Mouse (Mus musculus) small intestine, adult 2 months (tissue): ENCODE measurements at regions not wholly inside any gene's neighbourhood (a gene's known extent, or its start where the extent isn't known, plus 50 kb on each side); places are given as distances from the start of the nearest gene placed in this dataset.

Experiments
- H3K27ac ChIP-seq: fragments of 200-500 bp; 2 replicates; pipeline ENCODE4 v1.5.1; 2012; ENCODE audit warnings: low read depth, low read length, control low read depth, inconsistent platforms; ENCODE audit not compliant: insufficient read depth
- H3K27me3 ChIP-seq: fragments of 200-500 bp; 2 replicates; pipeline ENCODE4 v1.6.1; 2012; ENCODE audit warnings: mild to moderate bottlenecking, moderate library complexity, low read length, inconsistent platforms; ENCODE audit not compliant: control insufficient read depth, insufficient read depth
- H3K36me3 ChIP-seq: fragments of 200-500 bp; 2 replicates; pipeline ENCODE4 v1.6.1; 2012; ENCODE audit warnings: mild to moderate bottlenecking, low read length, control low read depth, inconsistent platforms; ENCODE audit not compliant: control insufficient read depth, insufficient read depth
- H3K4me1 ChIP-seq: fragments of 200-500 bp; 2 replicates; pipeline ENCODE4 v1.6.1; 2012; ENCODE audit warnings: low read length, inconsistent platforms, mixed read lengths; ENCODE audit not compliant: control insufficient read depth, insufficient read depth, insufficient read length
- H3K4me3 ChIP-seq: fragments of 200-500 bp; 2 replicates; pipeline ENCODE4 v1.5.1; 2012; ENCODE audit warnings: low read depth, mild to moderate bottlenecking, control low read depth, inconsistent platforms, low read length, moderate library complexity
- CTCF ChIP-seq: fragments of 200-500 bp; IDR thresholded peaks from 2 replicates; pipeline ENCODE4 v1.5.1; 2012; ENCODE audit warnings: low read depth, mild to moderate bottlenecking, control low read depth, inconsistent platforms, low read length, moderate library complexity, mixed read lengths; ENCODE audit not compliant: insufficient replicate concordance, insufficient read length; ENCODE audit errors: extremely low read depth
- POLR2A ChIP-seq: fragments of 200-500 bp; IDR thresholded peaks from 2 replicates; pipeline ENCODE4 v1.6.1; 2012; ENCODE audit warnings: low read depth, mild to moderate bottlenecking, control low read depth, inconsistent platforms, low read length, moderate library complexity
- WGBS: fragments of 180-500 bp; shearing (Covaris S2); methylation state at CpG from one replicate; pipeline ENCODE4 v1.1.7; 2018; 5-methylcytosine and 5-hydroxymethylcytosine counted together

DNA sequence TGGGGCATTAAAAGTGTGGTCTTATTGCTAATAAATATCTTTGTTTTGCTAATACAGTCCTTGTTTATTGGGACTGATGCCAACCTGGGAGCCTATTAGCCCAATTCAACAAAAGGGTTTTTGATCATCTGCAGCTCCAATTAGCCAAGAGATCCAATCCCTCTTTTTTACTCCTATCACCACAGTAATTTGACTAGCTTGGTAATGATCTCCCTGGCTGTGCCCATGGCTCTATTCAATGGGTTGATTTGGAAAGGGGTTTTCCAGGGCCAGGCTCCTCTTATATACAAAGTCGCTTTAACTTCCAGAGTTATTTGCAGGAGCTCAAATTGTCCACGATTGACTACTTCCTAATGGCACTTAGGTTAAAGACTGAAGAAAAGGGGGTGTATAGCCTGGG is 145.1 kb upstream of the Adra1b start:
- Histone ChIP-seq H3K36me3 (no peaks in the 10 kb centered on the region), H3K4me3 (no peak overlapping the region), H3K27ac (no peak overlapping the region), H3K27me3 (no peaks in the 10 kb centered on the region), H3K4me1 (no peaks in the 10 kb centered on the region)
- 58% methylated on average over 2 of the region's 2 CpGs for WGBS
- TF ChIP-seq CTCF (no peak), POLR2A (no peak)

DNA sequence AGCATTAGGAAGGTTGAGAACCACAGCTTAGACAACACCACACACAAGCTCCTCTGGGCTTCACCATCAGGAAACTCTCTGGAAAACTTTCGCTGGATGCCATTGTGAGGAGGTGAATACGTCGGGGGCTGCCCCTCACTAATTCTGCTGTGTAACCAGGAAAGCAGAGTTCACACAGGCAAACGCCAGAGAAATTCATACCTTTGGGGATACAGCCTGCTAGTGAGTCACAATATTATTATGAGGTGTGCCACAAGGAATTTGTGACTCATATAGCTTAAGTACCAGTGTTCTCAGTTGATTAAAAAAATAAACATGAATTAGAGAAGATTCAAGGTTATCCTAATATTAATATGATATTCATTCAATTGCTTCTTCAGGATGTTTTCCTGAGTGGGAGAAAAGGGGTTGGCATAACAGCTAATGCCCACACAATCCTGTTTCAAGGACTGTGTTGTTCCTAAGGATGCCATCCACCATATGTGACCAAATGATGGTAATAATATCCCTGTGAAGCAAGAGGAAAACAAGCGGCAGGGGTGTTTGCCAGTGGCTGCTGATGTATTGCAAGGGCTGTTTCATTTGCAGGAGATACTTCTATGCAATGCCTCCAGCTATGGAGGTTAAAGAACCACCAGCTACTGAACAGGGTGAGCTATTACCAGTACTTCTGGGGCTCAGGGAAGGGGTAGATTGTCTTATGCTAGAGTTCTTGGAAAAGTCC is 148.4 kb upstream of the Adra1b start:
- no peak for TF ChIP-seq CTCF
- no peak for TF ChIP-seq POLR2A
- H3K27me3 ChIP-seq: no peaks in the 10 kb centered on the region
- no peaks in the 10 kb centered on the region for H3K4me1 ChIP-seq
- H3K27ac ChIP-seq: no peak overlapping the region
- no peaks in the 10 kb centered on the region for H3K36me3 ChIP-seq
- H3K4me3 ChIP-seq: no peak overlapping the region
- WGBS: 66% methylated on average over 5 of the region's 5 CpGs

DNA sequence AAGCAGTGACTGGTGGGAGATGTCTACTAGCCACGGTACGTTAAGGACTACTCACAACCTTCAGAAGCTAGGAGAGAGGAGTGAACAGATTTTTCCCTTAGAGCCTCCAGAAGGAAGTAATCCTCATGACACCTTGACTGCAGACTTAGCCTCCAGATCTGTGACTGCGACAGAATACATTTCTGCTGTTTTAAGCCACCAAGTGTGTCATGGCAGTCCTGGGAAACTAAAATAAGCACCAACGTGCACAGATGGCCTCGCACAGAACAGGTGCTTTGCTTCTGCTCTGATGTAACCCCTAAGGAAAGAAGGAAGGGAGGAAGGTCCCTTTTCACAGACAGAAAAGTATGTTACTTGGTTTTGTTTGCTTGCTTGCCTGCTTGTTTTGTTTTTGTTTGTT is 151.5 kb upstream of the Adra1b start:
- no peak for TF ChIP-seq CTCF
- no peak for TF ChIP-seq POLR2A
- no peaks in the 10 kb centered on the region for H3K36me3 ChIP-seq
- 85% methylated on average over 5 of the region's 5 CpGs for WGBS
- no peaks in the 10 kb centered on the region for H3K4me1 ChIP-seq
- H3K4me3 ChIP-seq: no peak overlapping the region
- no peaks in the 10 kb centered on the region for H3K27me3 ChIP-seq
- H3K27ac ChIP-seq: no peak overlapping the region

DNA sequence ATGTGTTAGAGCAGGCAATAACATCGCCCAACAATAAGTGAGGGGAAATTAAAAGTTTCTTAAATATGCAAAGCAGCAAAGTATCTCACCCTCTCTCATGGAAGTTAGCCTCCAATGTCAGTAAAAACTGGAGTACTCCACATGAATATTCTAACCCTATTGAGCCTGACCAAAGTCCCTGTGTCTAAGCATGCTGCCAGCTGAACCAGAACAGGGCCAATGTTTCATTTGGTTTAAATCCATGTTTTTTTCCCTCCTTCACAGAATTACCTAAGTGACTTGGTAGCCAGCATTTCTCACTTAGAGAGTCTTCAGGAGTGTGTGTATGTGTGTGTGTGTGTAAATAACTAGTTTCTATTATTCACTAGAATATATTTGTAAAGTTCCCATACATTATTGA is 161.4 kb upstream of the Adra1b start:
- Histone ChIP-seq H3K36me3 (no peaks in the 10 kb centered on the region), H3K4me3 (no peak overlapping the region), H3K27me3 (no peaks in the 10 kb centered on the region), H3K4me1 (no peaks in the 10 kb centered on the region), H3K27ac (no peak overlapping the region)
- 92% methylated on average over 1 of the region's 1 CpGs for WGBS
- TF ChIP-seq POLR2A: no peak
- no peak for TF ChIP-seq CTCF

DNA sequence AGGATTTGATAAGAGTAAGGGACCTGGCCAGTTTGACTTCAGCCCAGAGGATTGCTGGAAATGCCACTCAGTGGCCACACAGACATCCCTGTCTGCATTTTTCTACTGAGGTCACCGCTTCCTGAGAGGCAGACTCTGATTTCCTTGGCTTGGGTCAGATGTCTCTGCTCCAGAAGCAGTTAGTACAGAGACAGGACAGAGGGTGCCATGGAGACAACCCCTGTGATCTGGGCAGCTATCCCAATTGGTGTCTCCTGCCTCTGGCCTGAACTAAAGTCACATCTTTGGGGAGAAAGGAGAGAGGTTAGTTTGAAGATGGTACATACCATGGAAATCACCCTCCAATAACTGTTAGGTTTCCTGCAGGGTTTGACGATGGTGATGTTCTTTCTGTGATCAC is 165.2 kb upstream of the Adra1b start:
- 80% methylated on average over 2 of the region's 2 CpGs for WGBS
- no peaks in the 10 kb centered on the region for H3K4me1 ChIP-seq
- no peak for TF ChIP-seq CTCF
- no peak for TF ChIP-seq POLR2A
- no peaks in the 10 kb centered on the region for H3K36me3 ChIP-seq
- H3K27me3 ChIP-seq: no peaks in the 10 kb centered on the region
- H3K27ac ChIP-seq: no peak overlapping the region
- no peak overlapping the region for H3K4me3 ChIP-seq

DNA sequence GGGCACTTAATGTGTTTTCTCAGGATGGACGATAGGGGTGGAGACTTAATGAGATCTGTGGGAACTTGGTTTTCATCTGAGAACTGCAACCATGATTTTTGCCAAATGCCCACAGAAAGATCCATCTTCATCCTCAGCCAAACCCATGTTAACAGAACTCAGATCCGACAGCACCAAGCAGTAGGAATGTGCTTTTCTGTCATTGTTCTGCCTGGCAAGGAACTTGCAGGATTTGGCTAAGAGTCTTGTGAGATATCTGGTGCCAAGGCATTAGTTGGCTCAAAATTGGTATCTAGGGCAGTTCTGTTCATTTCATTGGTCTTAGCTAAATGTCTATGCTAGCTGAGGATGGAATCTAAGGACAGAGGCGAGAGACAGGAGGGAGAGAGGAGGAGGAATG is 182.7 kb upstream of the Adra1b start:
- no peak overlapping the region for H3K4me3 ChIP-seq
- TF ChIP-seq POLR2A (no peak), CTCF (no peak)
- no peaks in the 10 kb centered on the region for H3K4me1 ChIP-seq
- no peak overlapping the region for H3K27ac ChIP-seq
- no peaks in the 10 kb centered on the region for H3K36me3 ChIP-seq
- H3K27me3 ChIP-seq: no peaks in the 10 kb centered on the region
- WGBS: 70% methylated on average over 3 of the region's 3 CpGs

DNA sequence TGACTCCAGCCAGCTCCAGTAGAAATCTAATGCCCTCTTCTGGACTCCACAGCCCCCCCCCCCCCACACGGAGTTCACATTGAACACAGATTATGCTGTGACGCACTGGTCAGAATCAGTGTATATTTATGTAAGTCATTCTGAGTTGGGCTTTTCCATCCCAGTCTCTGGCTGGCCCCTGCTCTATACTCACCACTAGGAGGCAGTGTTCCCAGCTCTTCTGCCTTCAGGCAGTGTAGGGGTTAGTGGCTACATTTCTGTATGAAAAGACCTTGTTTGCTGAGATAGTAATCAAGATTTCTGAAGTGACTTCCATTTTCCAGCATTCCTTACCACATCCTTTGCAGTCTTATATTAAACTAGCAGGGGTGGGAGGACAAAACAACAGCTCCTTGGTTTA is 185.9 kb upstream of the Adra1b start:
- WGBS: 70% methylated on average over 2 of the region's 2 CpGs
- no peak overlapping the region for H3K4me3 ChIP-seq
- no peak overlapping the region for H3K27ac ChIP-seq
- no peaks in the 10 kb centered on the region for H3K4me1 ChIP-seq
- H3K36me3 ChIP-seq: no peaks in the 10 kb centered on the region
- H3K27me3 ChIP-seq: no peaks in the 10 kb centered on the region
- TF ChIP-seq POLR2A: no peak
- TF ChIP-seq CTCF: peak; percentile 35; the same call in 1 of the 2 replicates

DNA sequence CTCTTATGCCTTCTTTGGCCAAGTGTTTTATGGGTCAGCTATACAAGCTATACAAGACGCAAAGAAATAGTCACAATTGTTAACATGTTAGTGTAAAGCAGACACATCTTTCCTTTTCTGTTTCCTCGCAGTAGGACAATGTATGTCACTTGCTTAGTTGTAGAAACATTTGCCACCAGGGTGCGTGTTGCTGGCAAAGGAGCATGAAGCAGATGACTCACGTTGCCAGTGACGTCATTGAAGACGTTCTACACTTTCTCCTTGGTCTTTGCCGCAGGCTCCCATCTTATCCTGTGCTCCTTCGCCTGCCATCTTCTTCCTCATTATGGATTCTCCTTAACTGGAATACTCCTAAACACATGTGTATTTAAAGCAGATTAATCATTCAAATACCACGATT is 188.5 kb upstream of the Adra1b start:
- Histone ChIP-seq H3K4me1 (no peaks in the 10 kb centered on the region), H3K27ac (no peak overlapping the region), H3K4me3 (no peak overlapping the region), H3K36me3 (no peaks in the 10 kb centered on the region), H3K27me3 (no peaks in the 10 kb centered on the region)
- TF ChIP-seq CTCF: no peak
- TF ChIP-seq POLR2A: no peak
- WGBS: 88% methylated on average over 9 of the region's 9 CpGs
